Mouse (Mus musculus) CH12F3 (cell line): ENCODE data around the gene Lpp.

Experiments used
- in situ Hi-C: fragments of 300-500 bp; cut with MboI; formaldehyde crosslinking; loops from 2 replicates; pipeline ENCODE4 v1.14.3; 2020; ENCODE audit warnings: low sequenced_read_pairs

The Lpp gene

DNA sequence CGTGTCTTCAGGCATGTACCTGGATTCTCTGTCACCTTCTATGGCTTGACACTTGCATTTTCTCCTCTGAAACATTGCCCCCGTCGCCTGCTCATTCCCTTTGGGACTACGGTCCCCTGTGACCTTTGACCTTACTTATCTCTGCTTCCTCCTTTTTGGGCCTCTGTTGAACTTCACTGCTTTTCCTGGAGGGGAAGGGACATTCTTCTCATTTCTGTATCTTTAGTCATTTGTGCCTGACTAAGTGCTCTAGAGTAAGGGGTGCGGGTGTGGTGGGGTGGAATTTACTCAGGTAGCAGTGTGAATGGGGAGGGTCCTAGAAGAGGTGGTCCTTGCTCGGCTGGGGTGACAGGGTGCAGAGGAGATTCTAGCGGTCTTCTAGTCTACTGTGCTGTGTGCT, 40.7 kb downstream of the Lpp start:
- in situ Hi-C loops, result no loop called here

GRCm38 (mm10) chr16:24434531-24435114, 41.3 kb downstream of the Lpp start:
- in situ Hi-C loops, result no loop called here

- in situ Hi-C loops, result no loop called here
These were observed 41.8 kb downstream of the Lpp start for GRCm38 (mm10) chr16:24435115-24435553.

DNA sequence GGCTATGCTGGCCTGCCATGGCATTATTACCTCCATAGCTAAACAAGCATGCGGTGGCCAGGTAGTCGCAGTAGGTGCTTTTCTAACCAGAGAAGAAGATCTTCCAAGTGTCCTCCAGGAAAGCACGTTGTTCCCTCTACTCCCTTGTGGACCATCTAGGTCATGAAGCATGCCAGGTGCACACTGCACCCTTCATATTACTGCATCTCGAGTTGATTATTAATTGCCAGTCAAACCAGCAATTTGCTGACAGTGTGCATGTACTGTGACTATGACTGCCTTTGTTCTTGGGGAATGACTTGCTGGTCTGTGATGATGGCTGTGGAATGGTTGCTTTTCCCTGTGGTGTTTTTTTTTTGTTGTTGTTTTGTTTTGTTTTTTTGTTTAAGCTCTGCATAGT, 45.1 kb downstream of the Lpp start:
- in situ Hi-C loops, result no loop called here

- in situ Hi-C loops, result no loop called here
These were observed 48.0 kb downstream of the Lpp start for GRCm38 (mm10) chr16:24441338-24441737.

GRCm38 (mm10) chr16:24442500-24443122, 49.3 kb downstream of the Lpp start:
- in situ Hi-C loops, result no loop called here

DNA sequence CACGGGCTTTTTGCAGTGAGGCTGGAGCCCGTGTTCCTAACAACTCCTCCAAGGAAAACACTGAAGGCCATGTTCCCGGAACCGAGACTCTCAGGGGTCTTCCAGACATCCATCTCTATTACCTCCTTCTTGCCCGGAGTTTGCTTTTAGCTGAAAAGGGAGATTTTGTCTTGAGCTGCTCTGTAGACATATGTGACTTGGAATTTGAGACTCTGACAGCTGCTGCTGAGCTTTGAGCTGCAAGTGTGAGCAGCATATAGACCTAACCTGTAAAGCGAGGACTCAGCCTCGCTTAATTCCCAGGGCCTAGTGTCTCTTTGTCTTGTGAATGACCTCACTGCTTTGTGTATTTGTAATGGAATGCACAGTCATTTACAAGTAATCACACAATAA, 49.8 kb downstream of the Lpp start:
- in situ Hi-C loops, result no loop called here

DNA sequence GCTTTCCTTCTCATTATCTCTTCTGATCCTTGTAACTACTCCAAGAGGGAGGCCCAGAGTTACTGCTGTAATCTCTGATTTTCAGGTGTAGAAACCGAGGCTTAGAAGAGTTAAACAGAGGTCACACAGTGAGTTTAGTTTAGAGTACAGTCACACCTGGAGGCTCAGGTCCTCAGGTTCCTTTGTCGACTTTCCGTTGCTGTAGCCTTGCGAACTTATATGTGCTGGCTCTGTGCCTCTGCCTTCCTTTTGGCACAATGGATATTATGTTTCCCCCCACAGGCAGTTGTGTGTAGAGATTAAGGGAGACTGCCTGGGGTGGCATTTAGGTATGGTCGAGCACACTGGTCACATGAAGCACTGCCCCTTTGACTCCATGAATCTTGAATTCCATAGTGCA, 50.2 kb downstream of the Lpp start:
- in situ Hi-C loops, result no loop called here

GRCm38 (mm10) chr16:24444818-24445217, 51.5 kb downstream of the Lpp start:
- in situ Hi-C loops, result no loop called here

DNA sequence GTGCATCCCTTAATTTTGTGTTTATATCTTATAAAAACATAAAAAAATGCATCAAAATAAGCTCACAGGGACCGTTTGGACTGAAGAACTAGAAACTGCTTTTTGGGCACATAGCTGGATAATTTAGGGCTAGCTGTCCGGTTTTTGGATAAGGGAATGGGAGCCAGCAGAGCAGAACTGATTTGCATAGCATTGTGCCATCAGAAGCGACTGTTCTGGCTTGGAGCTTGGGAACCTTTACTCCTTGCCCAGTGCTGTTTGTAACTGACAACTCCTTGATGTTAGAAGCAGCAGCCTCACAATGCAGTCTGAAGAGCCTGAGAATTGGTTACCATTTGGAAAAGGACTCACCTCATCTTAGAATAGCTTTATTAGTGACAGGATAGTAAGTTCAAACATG, 52.2 kb downstream of the Lpp start:
- in situ Hi-C loops, result no loop called here

GRCm38 (mm10) chr16:24446449-24446848, 53.1 kb downstream of the Lpp start:
- in situ Hi-C loops, result no loop called here

GRCm38 (mm10) chr16:24447666-24448492, 54.6 kb downstream of the Lpp start:
- in situ Hi-C loops, result no loop called here

- in situ Hi-C loops, result no loop called here
These were observed 55.2 kb downstream of the Lpp start for GRCm38 (mm10) chr16:24448493-24448845.

- in situ Hi-C loops, result no loop called here
These were observed 56.5 kb downstream of the Lpp start for GRCm38 (mm10) chr16:24449806-24450205.

- in situ Hi-C loops, result no loop called here
These were observed 56.9 kb downstream of the Lpp start for GRCm38 (mm10) chr16:24450256-24450655.

- in situ Hi-C loops, result no loop called here
These were observed 57.8 kb downstream of the Lpp start for GRCm38 (mm10) chr16:24451123-24451522.

DNA sequence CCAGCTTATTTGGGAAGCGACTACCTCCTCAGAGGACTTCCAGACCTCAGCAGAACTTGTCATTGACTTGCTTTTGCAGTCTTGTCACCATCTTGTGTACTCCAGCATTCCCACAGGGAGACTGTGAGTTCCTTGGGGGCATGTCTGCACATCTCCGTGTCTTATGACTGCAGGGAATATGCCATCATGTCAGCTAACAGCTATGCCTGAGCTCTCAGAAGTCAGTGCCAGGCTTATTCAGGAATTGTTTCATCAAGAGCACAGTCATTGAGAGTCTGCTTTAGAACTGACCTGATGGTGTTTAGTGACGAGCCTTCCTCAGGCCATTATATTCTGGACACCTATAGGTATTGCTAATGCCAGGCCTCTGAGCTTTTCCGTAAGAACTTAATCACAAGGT, 60.2 kb downstream of the Lpp start:
- in situ Hi-C loops, result no loop called here

DNA sequence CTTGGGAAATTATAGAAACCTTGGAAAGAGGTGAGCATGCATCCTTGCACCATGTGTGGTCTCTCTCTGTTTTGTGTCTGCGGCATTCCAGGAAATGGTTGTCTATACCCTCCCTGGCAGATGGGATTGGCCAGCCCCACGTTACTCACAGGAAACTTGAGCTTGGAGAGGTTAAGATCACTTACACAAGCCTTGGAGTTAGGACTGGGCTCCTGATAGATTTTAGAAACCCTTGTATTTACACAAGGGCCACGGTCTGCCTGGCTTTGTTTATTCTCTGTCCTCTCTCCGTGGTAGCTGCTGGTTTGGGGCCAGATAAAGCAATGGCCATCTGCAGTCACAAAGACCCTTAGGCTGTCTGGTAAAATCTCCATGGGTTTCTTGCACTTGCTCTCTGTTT, 61.2 kb downstream of the Lpp start:
- in situ Hi-C loops, result no loop called here

- in situ Hi-C loops, result no loop called here
These were observed 62.1 kb downstream of the Lpp start for GRCm38 (mm10) chr16:24455361-24455855.

DNA sequence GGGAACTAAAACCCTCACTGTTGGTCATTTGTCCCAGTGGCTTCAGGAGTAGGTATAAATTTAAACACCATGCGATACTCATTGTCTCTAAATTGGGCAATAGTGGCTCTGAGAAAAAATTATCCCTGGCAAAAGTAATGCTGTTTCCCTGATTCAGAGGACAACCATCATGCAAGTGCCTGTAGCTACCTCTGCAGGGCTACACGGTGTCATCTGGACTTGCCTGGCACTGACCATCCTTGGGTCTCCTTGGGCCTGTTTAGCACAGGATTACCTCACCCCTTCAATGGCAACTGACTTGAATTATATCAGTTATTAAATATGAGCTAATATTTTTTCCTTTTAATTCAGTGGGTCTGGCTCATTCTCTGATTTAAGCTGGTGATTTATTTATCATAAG, 70.5 kb downstream of the Lpp start:
- in situ Hi-C loops, result no loop called here

GRCm38 (mm10) chr16:24464436-24464835, 71.1 kb downstream of the Lpp start:
- in situ Hi-C loops, result no loop called here

GRCm38 (mm10) chr16:24465633-24466032, 72.3 kb downstream of the Lpp start:
- in situ Hi-C loops, result no loop called here
